Mouse (Mus musculus) myocyte (in vitro differentiated cells): ENCODE measurements at regions not wholly inside any gene's neighbourhood (a gene's known extent, or its start where the extent isn't known, plus 50 kb on each side); places are given as distances from the start of the nearest gene placed in this dataset.
A peak's percentile ranks its signal among the peaks of the same experiment; 100 is the strongest.
"Not testable (repeated sequence)": the region's sequence is repeated elsewhere in the genome, so short reads cannot be mapped to it uniquely, and the experiment has no call there.

Source experiments
- H3K27me3 ChIP-seq: one replicate; pipeline ENCODE4 v1.6.1; 2011; ENCODE audit not compliant: control insufficient read depth, insufficient read depth, insufficient read length
- H3K36me3 ChIP-seq: one replicate; pipeline ENCODE4 v1.6.1; 2011; ENCODE audit not compliant: control insufficient read depth, insufficient read depth
- H3K4me2 ChIP-seq: one replicate; pipeline ENCODE4 v1.6.1; 2011; ENCODE audit warnings: low read depth, control low read depth
- H3K4me3 ChIP-seq: one replicate; pipeline ENCODE4 v1.5.1; 2011; ENCODE audit warnings: mild to moderate bottlenecking, control low read depth, moderate library complexity
- H3K79me2 ChIP-seq: one replicate; pipeline ENCODE4 v1.6.1; 2011; ENCODE audit not compliant: control insufficient read depth, insufficient read depth
- H3ac ChIP-seq: one replicate; pipeline ENCODE4 v1.6.1; 2011; ENCODE audit not compliant: control insufficient read depth, insufficient read length
- CEBPB ChIP-seq: IDR thresholded peaks from 2 replicates; pipeline ENCODE4 v1.6.1; 2011; ENCODE audit warnings: mild to moderate bottlenecking, moderate library complexity; ENCODE audit not compliant: poor library complexity, insufficient read depth, severe bottlenecking
- E2F4 ChIP-seq: IDR thresholded peaks from one replicate; pipeline ENCODE4 v1.6.1; 2011; ENCODE audit warnings: mild to moderate bottlenecking, control low read depth, moderate library complexity; ENCODE audit not compliant: insufficient read depth
- MAX ChIP-seq: IDR thresholded peaks from one replicate; pipeline ENCODE4 v1.6.1; 2011; ENCODE audit warnings: low read depth, mild to moderate bottlenecking, control low read depth
- MYOD1 ChIP-seq, 3 experiments: IDR thresholded peaks; one replicate each; pipeline ENCODE4 v1.6.1; 2011; ENCODE audit warnings: control low read depth in 2 of 3, low read depth in 2 of 3, mild to moderate bottlenecking in 2 of 3, moderate library complexity in 1 of 3; ENCODE audit not compliant: insufficient read length in 2 of 3, control insufficient read depth in 1 of 3
- MYOG ChIP-seq, 3 experiments: IDR thresholded peaks; one replicate each; pipeline ENCODE4 v1.6.1; 2011; ENCODE audit warnings: control low read depth in 2 of 3, low read depth in 2 of 3, mild to moderate bottlenecking in 2 of 3; ENCODE audit not compliant: insufficient read length in 2 of 3, control insufficient read depth in 1 of 3, insufficient read depth in 1 of 3
- POLR2A ChIP-seq: IDR thresholded peaks from one replicate; pipeline ENCODE4 v1.6.1; 2011; ENCODE audit warnings: low read depth, mild to moderate bottlenecking, control low read depth, moderate library complexity; ENCODE audit not compliant: insufficient read length
- POLR2AphosphoS2 ChIP-seq: IDR thresholded peaks from one replicate; pipeline ENCODE4 v1.6.1; 2011; ENCODE audit warnings: low read depth, control low read depth; ENCODE audit not compliant: insufficient read length
- REST ChIP-seq: IDR thresholded peaks from one replicate; pipeline ENCODE4 v1.6.1; 2011; ENCODE audit warnings: mild to moderate bottlenecking, control low read depth, moderate library complexity; ENCODE audit not compliant: insufficient read depth, insufficient read length
- SRF ChIP-seq: IDR thresholded peaks from one replicate; pipeline ENCODE4 v1.6.1; 2011; ENCODE audit warnings: low read depth; ENCODE audit not compliant: control insufficient read depth, insufficient read length
- TCF12 ChIP-seq: IDR thresholded peaks from one replicate; pipeline ENCODE4 v1.6.1; 2011; ENCODE audit warnings: mild to moderate bottlenecking, control low read depth; ENCODE audit not compliant: poor library complexity, insufficient read depth, severe bottlenecking
- TCF3 ChIP-seq: IDR thresholded peaks from one replicate; pipeline ENCODE4 v1.6.1; 2011; ENCODE audit warnings: low read depth, control low read depth; ENCODE audit not compliant: insufficient read length
- USF1 ChIP-seq: IDR thresholded peaks from one replicate; pipeline ENCODE4 v1.6.1; 2011; ENCODE audit warnings: low read depth, mild to moderate bottlenecking, control low read depth, moderate library complexity

DNA sequence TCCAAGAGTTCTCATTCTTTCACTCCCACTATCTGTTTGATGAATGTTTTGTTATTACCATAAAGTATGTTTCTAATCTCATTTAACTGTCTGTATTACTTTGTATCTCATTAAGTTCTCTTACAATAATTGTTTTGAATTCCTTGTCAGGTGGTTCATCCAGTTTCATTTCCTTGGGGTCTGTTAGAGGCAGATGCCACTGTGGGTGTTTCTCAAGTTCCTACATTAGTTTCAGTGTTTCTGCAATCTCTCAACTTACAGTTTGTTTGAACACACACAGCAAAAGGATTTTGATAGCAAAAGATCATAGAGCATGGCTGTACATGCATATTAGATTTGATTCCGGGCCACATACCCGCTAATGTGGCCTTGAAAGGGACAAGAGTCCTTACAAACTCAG is 280.5 kb upstream of the Gk2 start:
- H3K27me3 ChIP-seq, result no peaks in the 10 kb centered on the region
- no peak overlapping the region for H3K4me3 ChIP-seq
- no peak overlapping the region for H3K4me2 ChIP-seq
- TF ChIP-seq POLR2AphosphoS2 (no peak), TCF12 (no peak), MAX (no peak), MYOG (IDR thresholded peaks at IDR 0.05; ENCODE audit: control insufficient read depth in 1 of 3, insufficient read depth in 1 of 3, insufficient read length in 2 of 3, low read depth in 2 of 3) (no peak), MYOD1 (IDR thresholded peaks at IDR 0.05; ENCODE audit: control insufficient read depth in 1 of 3, insufficient read length in 2 of 3, low read depth in 2 of 3) (no peak), CEBPB (no peak), POLR2A (no peak), SRF (no peak), USF1 (no peak), TCF3 (no peak), E2F4 (no peak), REST (no peak)
- H3K36me3 ChIP-seq, result no peaks in the 10 kb centered on the region
- H3K79me2 ChIP-seq, result no peaks in the 10 kb centered on the region
- H3ac ChIP-seq, result no peak overlapping the region

DNA sequence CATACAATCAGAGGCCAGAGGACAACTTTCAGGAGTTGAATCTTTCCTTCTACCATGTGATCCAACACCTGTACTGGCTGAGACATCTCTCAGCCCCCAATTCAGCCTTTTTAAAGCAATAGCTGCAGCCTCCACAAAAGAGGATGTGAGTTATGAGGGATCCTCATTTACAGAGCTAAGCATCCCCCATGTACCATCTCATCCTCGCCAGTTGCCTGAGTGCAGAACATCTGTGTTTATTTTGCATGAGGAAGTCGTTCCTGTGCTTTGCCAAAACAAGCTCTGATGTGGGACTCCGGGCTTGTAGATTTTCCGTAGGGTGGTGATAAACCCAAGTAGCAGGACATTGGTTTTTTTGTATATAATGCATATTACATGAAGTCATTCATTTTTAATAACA is 274.1 kb upstream of the Gk2 start:
- TF ChIP-seq REST (no peak), TCF3 (no peak), POLR2A (no peak), TCF12 (no peak), SRF (no peak), POLR2AphosphoS2 (no peak), CEBPB (no peak), E2F4 (no peak), USF1 (no peak), MYOD1 (IDR thresholded peaks at IDR 0.05; ENCODE audit: control insufficient read depth in 1 of 3, insufficient read length in 2 of 3, low read depth in 2 of 3) (no peak), MYOG (IDR thresholded peaks at IDR 0.05; ENCODE audit: control insufficient read depth in 1 of 3, insufficient read depth in 1 of 3, insufficient read length in 2 of 3, low read depth in 2 of 3) (no peak), MAX (no peak)
- no peaks in the 10 kb centered on the region for H3K79me2 ChIP-seq
- H3ac ChIP-seq, result no peak overlapping the region
- no peaks in the 10 kb centered on the region for H3K27me3 ChIP-seq
- no peak overlapping the region for H3K4me2 ChIP-seq
- H3K36me3 ChIP-seq, result no peaks in the 10 kb centered on the region
- H3K4me3 ChIP-seq, result no peak overlapping the region

- H3K4me2 ChIP-seq, H3K4me3 ChIP-seq, H3K36me3 ChIP-seq, H3ac ChIP-seq, H3K79me2 ChIP-seq, H3K27me3 ChIP-seq: not testable (repeated sequence)
These were observed 262.5 kb upstream of the Gk2 start for GRCm38 (mm10) chr5:97719364-97719763.

- H3K79me2 ChIP-seq, result no peaks in the 10 kb centered on the region
- no peak overlapping the region for H3ac ChIP-seq
- H3K36me3 ChIP-seq, result no peaks in the 10 kb centered on the region
- no peaks in the 10 kb centered on the region for H3K27me3 ChIP-seq
- H3K4me2 ChIP-seq, result no peak overlapping the region
- TF ChIP-seq USF1 (no peak), MYOD1 (IDR thresholded peaks at IDR 0.05; ENCODE audit: control insufficient read depth in 1 of 3, insufficient read length in 2 of 3, low read depth in 2 of 3) (no peak), POLR2AphosphoS2 (no peak), TCF3 (no peak), MYOG (IDR thresholded peaks at IDR 0.05; ENCODE audit: control insufficient read depth in 1 of 3, insufficient read depth in 1 of 3, insufficient read length in 2 of 3, low read depth in 2 of 3) (no peak), CEBPB (no peak), E2F4 (no peak), TCF12 (no peak), POLR2A (no peak), SRF (no peak), MAX (no peak), REST (no peak)
- no peak overlapping the region for H3K4me3 ChIP-seq
These were observed 248.4 kb upstream of the Gk2 start for GRCm38 (mm10) chr5:97705270-97705669.

DNA sequence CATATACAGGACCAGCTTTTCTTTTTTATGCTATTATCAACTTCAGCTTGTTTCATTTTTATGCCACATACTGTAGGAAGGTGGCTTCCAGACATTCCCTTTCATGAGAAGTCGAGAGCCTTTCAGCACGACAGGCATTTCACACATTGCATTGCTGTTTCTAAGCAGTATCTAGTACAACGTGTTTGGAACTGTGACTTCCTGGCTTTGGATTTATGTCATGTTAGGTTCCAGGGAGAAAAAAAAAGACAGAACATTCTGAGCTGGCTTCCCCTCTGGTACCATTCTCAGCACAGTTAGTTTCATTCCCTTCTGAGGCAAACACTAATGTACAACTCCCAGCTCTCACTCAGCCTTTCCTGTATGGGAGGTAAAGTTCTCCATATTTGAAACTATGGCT is 243.7 kb upstream of the Gk2 start:
- no peaks in the 10 kb centered on the region for H3K27me3 ChIP-seq
- H3K4me2 ChIP-seq, result peak overlapping the region; percentile 26
- TF ChIP-seq REST (no peak), SRF (no peak), CEBPB (no peak)
- no peaks in the 10 kb centered on the region for H3K79me2 ChIP-seq
- H3ac ChIP-seq, result no peak overlapping the region
- H3K36me3 ChIP-seq, result no peaks in the 10 kb centered on the region
- H3K4me3 ChIP-seq, result no peak overlapping the region
